ENCODE assay signal across 12 mouse cellular contexts in the genomic region with DNA sequence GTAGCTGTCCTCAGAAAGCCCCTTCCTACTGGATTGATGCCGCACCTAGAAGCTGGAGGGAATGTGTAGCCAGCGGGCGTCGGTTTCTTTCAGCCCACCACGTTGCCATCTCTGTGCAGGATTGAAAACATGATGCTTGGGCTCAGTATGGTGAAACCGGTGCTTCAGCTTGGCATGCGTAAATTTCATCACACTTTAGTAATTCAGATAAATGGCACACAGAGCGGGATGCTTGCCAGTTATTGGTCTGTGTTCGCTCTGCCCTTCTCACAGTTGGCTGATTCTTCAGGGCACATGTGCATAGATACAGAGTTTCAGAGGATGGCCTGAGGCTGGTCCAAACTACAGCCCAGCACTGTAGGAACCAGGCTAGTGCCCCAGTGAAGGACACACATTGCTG. TPM values are rescaled to one million over a fixed set of nuclear protein-coding genes. Genes with fewer than 3 reads are reported as not detected.
DNase-seq lines count a peak whose midpoint lies in the region; ATAC-seq and TF ChIP-seq lines count a peak whose summit lies in the region.
"Had no signal": no experiment of that assay in that cellular context is flagged by ENCODE, and none has a peak within 500 bp of the region (broad histone marks: within the 10 kb centered on the region; RNA-seq: fewer than 3 reads in every experiment).

No protein-coding gene starts in this region.

- peak overlapping the region; percentile 12 for H3K27ac ChIP-seq in forebrain, embryonic 15.5 days (replicated peaks)
- no peak overlapping the region for H3K27ac ChIP-seq in forebrain, embryonic 10.5 days
- peak overlapping the region; percentile 16; the same call in 1 of the 2 replicates for H3K27ac ChIP-seq in hindbrain, postnatal 0 days
- H3K27ac ChIP-seq in intestine, embryonic 16.5 days (ENCODE audit: low read length): no peak overlapping the region
- H3K27ac ChIP-seq: heart, embryonic 10.5 days; liver, embryonic 15.5 days had no signal

- TF ChIP-seq CTCF in Patski (IDR thresholded peaks at IDR 0.05): no peak
- TF ChIP-seq CTCF in hindbrain, postnatal 0 days (IDR thresholded peaks at IDR 0.05; ENCODE audit: low read depth): no peak

- H3K9me3 ChIP-seq in forebrain, embryonic 15.5 days: no peaks in the 10 kb centered on the region
- H3K9me3 ChIP-seq in forebrain, embryonic 10.5 days: no peaks in the 10 kb centered on the region
- no peaks in the 10 kb centered on the region for H3K9me3 ChIP-seq in hindbrain, postnatal 0 days (ENCODE audit: low read length)
- H3K9me3 ChIP-seq in intestine, embryonic 16.5 days (ENCODE audit: control insufficient read depth, low read length): no peaks in the 10 kb centered on the region
- H3K9me3 ChIP-seq: heart, embryonic 10.5 days; liver, embryonic 15.5 days had no signal

- in situ Hi-C loops in Patski (cut with MboI; ENCODE audit: low pct_unique_long_range_greater_than_20kb): no loop called here

- CTCF ChIA-PET in Patski (lab: Charles Lee): interaction anchor here (1.0 kb wide), 1 partner anchor 21 kb away, joined by 4 read pairs; no protein-coding TSS in a partner anchor

- WGBS in forebrain, embryonic 15.5 days: 56% methylated on average over 9 of the region's 9 CpGs
- 97% methylated on average over 9 of the region's 9 CpGs for WGBS in forebrain, embryonic 10.5 days
- WGBS in hindbrain, postnatal 0 days: 61% methylated on average over 9 of the region's 9 CpGs
- WGBS in intestine, embryonic 16.5 days: 86% methylated on average over 9 of the region's 9 CpGs

- H3K4me1 ChIP-seq in forebrain, embryonic 15.5 days: peaks cover 48% of the 10 kb centered on the region
- H3K4me1 ChIP-seq in forebrain, embryonic 10.5 days: peaks cover 25% of the 10 kb centered on the region
- H3K4me1 ChIP-seq in hindbrain, postnatal 0 days (ENCODE audit: insufficient read depth, low read length): peaks cover 22% of the 10 kb centered on the region
- peaks cover 22% of the 10 kb centered on the region for H3K4me1 ChIP-seq in intestine, embryonic 16.5 days (ENCODE audit: control insufficient read depth, insufficient read depth, low read length)

- no peak for DNase-seq in forebrain, embryonic 10.5 days (ENCODE audit: extremely low spot score, low spot score)
- DNase-seq in layer of hippocampus, adult 9-11 months: peak; percentile 25
- no peak for DNase-seq in layer of hippocampus, adult 8-10 months (ENCODE audit: low spot score in 2 of 2)
- DNase-seq in Patski (ENCODE audit: low read depth, low spot score): no peak
- DNase-seq in hindbrain, postnatal 0 days (ENCODE audit: low spot score): peak; percentile 51
- no peak for DNase-seq in ovary, adult 18-20 months (ENCODE audit: low spot score)
- DNase-seq: right cerebral cortex, postnatal 14 days; thymus, adult 18-20 months had no signal

- H3K4me2 ChIP-seq in forebrain, embryonic 15.5 days (replicated peaks): no peak overlapping the region
- no peak overlapping the region for H3K4me2 ChIP-seq in hindbrain, postnatal 0 days (ENCODE audit: low read depth, low read length)
- H3K4me2 ChIP-seq in intestine, embryonic 16.5 days (ENCODE audit: low read depth, low read length): no peak overlapping the region
- H3K4me2 ChIP-seq: liver, embryonic 15.5 days had no signal

- no peak overlapping the region for H3K9ac ChIP-seq in forebrain, embryonic 15.5 days (replicated peaks)
- no peak overlapping the region for H3K9ac ChIP-seq in hindbrain, postnatal 0 days (replicated peaks; ENCODE audit: low read length)
- no peak overlapping the region for H3K9ac ChIP-seq in intestine, embryonic 16.5 days (ENCODE audit: low read depth, low read length)
- H3K9ac ChIP-seq: liver, embryonic 15.5 days had no signal

- H3K36me3 ChIP-seq in forebrain, embryonic 15.5 days: 0 out of 2 replicates have a peak, but pooled peaks cover 4% of the 10 kb centered on the region
- H3K36me3 ChIP-seq in forebrain, embryonic 10.5 days (replicated peaks): peaks cover 15% of the 10 kb centered on the region
- no peaks in the 10 kb centered on the region for H3K36me3 ChIP-seq in hindbrain, postnatal 0 days (ENCODE audit: insufficient read depth, low read length)
- no peaks in the 10 kb centered on the region for H3K36me3 ChIP-seq in intestine, embryonic 16.5 days (ENCODE audit: control insufficient read depth, insufficient read depth, low read length)
- H3K36me3 ChIP-seq: heart, embryonic 10.5 days; liver, embryonic 15.5 days had no signal

- POLR2A ChIA-PET in Patski (lab: Charles Lee): no interaction called here

- ATAC-seq in forebrain, embryonic 15.5 days (replicated peaks): no peak
- peak; percentile 20 for ATAC-seq in Patski
- peak; percentile 61; the same call in 1 of the 2 replicates for ATAC-seq in hindbrain, postnatal 0 days
- no peak for ATAC-seq in intestine, embryonic 16.5 days

- no peaks in the 10 kb centered on the region for H3K27me3 ChIP-seq in forebrain, embryonic 15.5 days
- H3K27me3 ChIP-seq in forebrain, embryonic 10.5 days (ENCODE audit: poor library complexity, severe bottlenecking): no peaks in the 10 kb centered on the region
- H3K27me3 ChIP-seq in Patski: no peaks in the 10 kb centered on the region
- no peaks in the 10 kb centered on the region for H3K27me3 ChIP-seq in hindbrain, postnatal 0 days (ENCODE audit: insufficient read depth, low read length)
- no peaks in the 10 kb centered on the region for H3K27me3 ChIP-seq in intestine, embryonic 16.5 days (replicated peaks; ENCODE audit: control insufficient read depth, insufficient read depth, low read length)
- H3K27me3 ChIP-seq: liver, embryonic 15.5 days had no signal

- no peak overlapping the region for H3K4me3 ChIP-seq in forebrain, embryonic 15.5 days
- no peak overlapping the region for H3K4me3 ChIP-seq in forebrain, embryonic 10.5 days
- H3K4me3 ChIP-seq in hindbrain, postnatal 0 days (ENCODE audit: low read length): no peak overlapping the region
- H3K4me3 ChIP-seq in intestine, embryonic 16.5 days (ENCODE audit: low read length): no peak overlapping the region
- H3K4me3 ChIP-seq: heart, embryonic 10.5 days; liver, embryonic 15.5 days had no signal

RNA-seq across cellular contexts. Expression of gene Fyn, which starts 53.1 kb away (rescaled TPM):
- 75.6 and 79.3 TPM in 2 replicates for polyA plus RNA-seq in forebrain, embryonic 15.5 days (2015; fragmentation: Nextera tagmentation; extraction: Ambion mirVana)
- polyA plus RNA-seq in forebrain, embryonic 10.5 days (2016; fragmentation: Nextera tagmentation; extraction: Ambion mirVana): 20.5 and 21.4 TPM in 2 replicates
- 100 to 1,000 TPM; 113 to 122 (median 118) TPM for total RNA-seq in layer of hippocampus, adult 8-10 months (2022)
- 64.4 TPM for polyA plus RNA-seq in Patski (2021)
- 120 and 121 TPM in 2 replicates for total RNA-seq in hindbrain, postnatal 0 days (2014; rRNA removed)
- polyA plus RNA-seq in hindbrain, postnatal 0 days (2015; fragmentation: Nextera tagmentation; extraction: Ambion mirVana): 94.9 and 95.2 TPM in 2 replicates
- 14.5 and 16.1 TPM in 2 replicates for polyA plus RNA-seq in intestine, embryonic 16.5 days (2015; fragmentation: Nextera tagmentation; extraction: Ambion mirVana)

Comparison
In these comparisons a context has a peak if more than half of its experiments do, and no peak if none do; other contexts are left out.
1. H3K27ac ChIP-seq: peak in forebrain, embryonic 15.5 days (single experiment) and hindbrain, postnatal 0 days (single experiment); none in forebrain, embryonic 10.5 days (single experiment) and intestine, embryonic 16.5 days (single experiment).
2. DNase-seq: peak in layer of hippocampus, adult 9-11 months (single experiment) and hindbrain, postnatal 0 days (single experiment); none in forebrain, embryonic 10.5 days (single experiment), layer of hippocampus, adult 8-10 months (0 of 2), Patski (single experiment) and ovary, adult 18-20 months (single experiment).
3. ATAC-seq: peak in Patski (single experiment) and hindbrain, postnatal 0 days (single experiment); none in forebrain, embryonic 15.5 days (single experiment) and intestine, embryonic 16.5 days (single experiment).